Mouse (Mus musculus) cerebellum, adult (tissue): ENCODE results near the gene Gkap1.

Experiments
- ATAC-seq: cut with Nextera tagmentation; 2 replicates; pipeline ENCODE4 v1.9.2; 2017; ENCODE audit warnings: mild to moderate bottlenecking, moderate library complexity, mixed read lengths; ENCODE audit not compliant: insufficient number of reproducible peaks, low FRiP score, low TSS enrichment

The Gkap1 gene

DNA sequence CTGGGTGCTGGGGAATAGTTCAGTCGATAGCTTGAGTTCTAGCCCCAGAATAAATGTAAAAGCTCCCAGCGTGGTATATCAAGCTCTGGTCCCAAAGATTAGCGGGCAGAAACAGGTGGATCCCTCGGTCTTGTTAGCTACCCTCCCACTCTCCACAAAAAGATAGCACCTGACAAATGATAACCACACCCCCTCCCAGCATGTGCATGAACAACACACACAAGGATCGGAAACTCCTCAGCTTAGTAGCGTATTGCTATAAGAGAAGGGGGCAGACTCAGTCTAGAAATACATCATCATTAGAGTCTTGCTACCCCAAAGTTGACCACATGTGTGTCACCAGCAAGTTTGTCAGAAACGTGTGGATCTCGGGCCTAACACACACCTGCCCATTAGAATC lies at the start of gene Gkap1:
Gkap1 (minus strand) TSS at position 101 of the 400 bp plus-strand sequence.
- no peak for ATAC-seq

DNA sequence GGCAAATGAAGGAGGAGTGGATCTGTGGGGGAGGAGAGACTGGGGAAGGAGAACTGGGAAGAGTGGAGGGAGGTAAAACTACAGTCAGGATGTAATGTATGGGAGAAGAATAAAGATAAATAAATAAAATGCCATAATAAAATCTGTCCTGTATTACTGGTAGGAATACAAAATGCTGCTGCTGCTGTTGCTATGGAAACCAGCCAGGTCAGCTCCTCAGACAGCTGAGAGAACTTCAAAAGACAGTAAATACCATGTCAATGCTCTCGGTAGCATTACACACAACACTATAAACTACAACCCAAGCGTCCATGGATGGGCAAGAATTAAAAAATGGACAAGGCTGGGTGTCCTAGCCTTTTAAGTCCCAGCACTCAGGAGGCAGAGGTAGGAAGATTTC lies 42.3 kb upstream of the Gkap1 start:
- no peak for ATAC-seq

DNA sequence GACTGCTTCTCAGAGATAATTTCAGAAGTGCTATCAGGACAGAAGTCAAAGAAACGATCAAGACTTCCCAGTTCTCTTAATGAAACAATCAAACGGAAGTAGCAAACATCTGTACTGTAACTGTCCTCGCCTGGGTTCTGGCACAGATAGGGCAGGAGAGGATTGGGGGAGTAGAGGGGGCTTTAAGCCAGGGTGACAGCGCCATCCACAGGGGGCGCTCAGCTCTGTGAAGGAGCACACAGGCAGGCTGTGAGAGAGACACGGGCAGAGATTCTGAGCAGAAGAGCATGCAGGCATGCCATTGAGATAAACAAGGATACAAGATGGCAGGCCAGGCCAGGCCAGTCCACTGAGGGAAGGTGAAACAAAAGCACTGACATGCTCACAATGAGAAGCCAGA lies 39.5 kb upstream of the Gkap1 start:
- ATAC-seq: no peak

DNA sequence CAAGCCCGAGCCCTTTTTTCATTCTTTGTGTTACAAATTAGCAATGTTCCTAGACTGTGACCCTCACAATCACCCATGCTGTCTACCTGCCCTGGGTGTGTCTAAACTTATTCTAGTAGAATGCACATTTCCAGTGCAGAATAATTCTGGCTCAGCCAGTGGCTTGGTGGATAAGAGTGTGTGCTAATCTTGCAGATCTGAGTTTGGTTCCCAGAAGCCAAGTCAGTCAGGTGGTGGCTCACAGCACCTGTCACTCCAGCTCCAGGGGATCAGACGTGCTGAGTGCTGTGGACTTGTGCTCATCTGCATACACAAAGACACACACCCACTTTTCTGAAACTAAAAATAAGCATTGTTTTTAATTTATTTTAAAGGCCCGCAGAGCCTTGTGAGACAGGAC lies 38.3 kb upstream of the Gkap1 start:
- no peak for ATAC-seq

DNA sequence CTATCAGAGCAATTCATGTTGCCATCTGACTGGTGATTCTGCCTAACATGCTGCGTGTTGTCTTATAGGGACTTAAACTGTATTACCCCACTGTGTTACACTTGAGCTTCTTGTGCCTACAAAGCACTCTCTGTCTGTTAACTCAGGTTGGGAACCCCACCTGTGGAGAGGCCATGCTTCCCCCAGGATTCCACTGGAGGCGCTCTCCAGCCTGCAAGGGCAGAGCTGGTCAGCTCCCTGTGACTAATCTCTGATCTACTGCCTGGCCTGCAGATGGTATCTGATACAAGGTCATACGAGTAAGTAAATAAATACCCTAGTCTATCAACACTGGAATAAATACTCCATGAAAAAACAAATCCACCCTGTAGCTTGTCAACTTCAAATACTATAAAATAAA lies 35.9 kb upstream of the Gkap1 start:
- ATAC-seq: no peak

DNA sequence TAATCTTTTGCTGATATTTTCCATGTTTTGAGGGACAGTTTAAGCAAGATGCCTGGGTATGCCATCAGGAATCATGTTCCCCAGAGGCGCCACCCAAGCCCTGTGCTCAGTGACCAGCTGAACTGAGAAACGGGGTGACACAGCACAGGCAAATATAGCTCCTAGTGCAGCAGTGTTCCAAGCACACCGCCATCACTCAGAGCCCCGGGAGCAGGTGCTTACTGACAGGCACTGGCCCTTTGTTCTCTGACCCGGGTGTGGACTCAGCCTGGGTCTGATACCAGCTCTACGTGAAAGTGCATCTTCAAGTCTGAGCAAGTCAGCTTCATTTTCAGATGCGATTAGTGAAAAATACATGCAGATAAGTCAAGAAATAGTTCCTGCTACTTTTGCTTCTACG lies 34.0 kb upstream of the Gkap1 start:
- ATAC-seq: no peak

DNA sequence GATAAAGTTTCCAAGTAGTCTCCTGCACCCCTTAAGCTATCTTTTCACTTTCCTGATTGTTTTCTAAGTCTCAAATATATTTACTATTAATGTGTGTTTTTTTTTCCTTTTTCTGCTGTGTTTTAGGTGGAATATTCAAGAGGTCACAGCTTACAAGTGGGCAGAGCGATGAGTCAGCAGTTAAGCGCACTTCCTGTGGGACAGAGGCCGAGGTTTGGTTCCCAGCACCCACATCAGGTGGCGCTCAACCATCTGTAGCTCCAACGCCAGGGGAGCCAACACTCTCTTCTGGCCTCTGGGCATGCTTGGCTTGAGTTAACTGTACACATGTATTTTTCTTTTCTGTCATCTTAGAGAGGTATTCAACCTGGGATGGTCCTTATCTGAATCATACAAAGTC lies 32.0 kb upstream of the Gkap1 start:
- ATAC-seq: no peak

DNA sequence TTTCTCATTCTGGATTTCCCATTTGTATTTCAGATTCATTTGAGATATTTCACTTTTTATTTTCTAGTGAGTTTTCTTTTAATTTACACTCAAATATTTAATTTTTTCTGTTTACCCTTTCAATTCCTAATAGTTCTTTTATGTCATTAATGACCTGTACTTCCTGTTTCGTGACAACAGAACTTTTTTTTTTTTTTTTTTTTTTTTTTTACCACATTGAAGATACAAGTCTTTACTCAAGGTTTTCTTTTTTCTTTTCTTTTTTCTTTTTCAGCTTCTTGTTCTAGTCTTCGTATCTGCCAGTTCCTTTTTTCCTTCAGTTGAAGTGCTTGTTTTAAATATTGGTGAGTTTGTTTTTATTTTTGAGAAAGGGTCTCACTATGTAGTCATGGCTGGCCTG lies 29.7 kb upstream of the Gkap1 start:
- no peak for ATAC-seq

DNA sequence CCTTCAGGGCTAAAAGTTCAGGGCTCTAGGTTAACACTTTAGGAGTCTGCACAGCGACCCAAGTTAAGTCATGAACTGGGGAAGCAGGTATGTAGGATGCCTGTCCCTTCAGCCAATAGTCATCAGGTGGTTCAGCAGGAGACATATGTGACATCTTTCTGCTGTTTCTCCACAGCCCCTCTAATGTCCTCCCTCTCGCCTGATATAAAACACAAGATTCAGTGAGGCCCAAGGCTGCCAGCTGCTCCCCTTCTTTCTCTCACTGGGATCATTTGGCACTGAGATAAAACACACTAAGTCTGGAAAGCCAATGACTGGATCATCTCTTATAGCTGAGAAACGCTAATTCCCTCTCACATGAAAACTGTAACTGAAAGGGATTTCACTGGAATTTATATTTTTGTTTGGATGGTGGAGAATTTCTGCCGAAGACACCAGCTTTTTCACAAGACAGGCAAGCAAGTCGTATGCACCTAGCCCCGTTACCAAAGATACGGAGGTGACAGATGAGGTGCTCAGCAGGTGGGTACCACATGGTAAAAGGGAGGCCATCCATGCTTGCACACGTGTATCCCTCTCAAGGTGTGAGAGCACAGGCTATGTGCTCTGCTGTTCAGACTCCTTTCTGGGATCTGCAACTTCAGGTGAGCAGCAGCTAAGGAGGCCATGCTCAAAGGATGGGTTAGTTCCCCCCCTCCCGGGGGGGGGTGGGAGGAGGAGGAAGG lies 27.1 kb upstream of the Gkap1 start:
- ATAC-seq: no peak; the same call in 1 of the 2 replicates

DNA sequence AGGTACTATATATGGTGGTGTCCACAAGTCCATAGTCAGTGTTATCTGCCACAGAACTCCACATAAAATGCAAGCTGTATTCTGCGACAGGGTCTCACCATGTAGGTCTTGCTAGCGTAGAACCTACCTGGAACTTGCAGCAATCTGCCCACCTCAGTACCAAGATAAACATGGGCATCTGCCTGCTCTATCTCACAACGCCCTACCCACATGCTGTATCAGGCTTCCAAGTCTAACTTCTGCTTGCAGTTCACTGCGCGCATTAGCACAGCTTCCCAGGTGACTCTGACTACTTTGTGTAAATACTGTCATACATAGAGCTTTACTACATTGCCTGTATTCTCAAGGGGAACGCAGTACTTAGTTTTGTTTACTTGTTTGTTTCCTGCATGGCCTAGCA lies 26.5 kb upstream of the Gkap1 start:
- ATAC-seq: no peak

DNA sequence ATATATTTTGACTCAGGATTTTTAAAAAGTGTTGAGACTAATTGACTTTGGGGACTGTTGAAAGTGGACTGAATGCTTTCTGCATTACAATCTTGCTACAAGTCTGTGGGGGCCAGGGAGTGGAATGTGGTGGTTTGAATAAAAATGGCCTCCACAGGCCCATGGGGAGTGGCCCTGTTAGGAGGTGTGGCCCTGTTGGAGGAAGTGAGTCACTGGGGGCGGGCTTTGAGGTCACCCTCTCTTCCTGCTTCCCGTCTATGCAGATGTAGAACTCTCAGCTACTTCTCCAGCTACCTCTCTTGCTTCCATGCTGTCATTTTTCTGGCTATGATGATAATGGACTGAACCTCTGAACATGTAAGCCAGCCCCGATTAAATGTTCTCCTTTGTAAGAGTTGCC lies 23.3 kb upstream of the Gkap1 start:
- ATAC-seq: no peak

DNA sequence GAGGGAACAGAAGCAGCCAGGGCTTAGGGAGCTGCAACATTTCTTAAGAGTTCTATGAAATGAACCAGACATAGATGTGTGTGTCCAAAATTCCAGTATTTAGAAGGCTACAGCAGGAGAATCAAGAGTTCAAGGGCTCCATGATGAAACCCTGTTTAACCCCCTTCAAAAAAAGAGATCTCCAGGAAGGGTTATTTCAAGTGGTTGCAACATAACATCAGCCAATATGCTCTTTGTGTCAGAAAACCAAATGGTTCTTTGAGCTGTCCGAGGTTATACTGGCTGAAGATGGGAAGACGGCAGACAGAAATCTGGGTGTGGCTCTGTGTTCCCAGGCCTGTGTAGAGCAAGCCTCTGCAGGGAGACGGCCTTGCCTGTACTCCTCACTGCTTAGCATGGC lies 20.1 kb upstream of the Gkap1 start:
- ATAC-seq: no peak

DNA sequence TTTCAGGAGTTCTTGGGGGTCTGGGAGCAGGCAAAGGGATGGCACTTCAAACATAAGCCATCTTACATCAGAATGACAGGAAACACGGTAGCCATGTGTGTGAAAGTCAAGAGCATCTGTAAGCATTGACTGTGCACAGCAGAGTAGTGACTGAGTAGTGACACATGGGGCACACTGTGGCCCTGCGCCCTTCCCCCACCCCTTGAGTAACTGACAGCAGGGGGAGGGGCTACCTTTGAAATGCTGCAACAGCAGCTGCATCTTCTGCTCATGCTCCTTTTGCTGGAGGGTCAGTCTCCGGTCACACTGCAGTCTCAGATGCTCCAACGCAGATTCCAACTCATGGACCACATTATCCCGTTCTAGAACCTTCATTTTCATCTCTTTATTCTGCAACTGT lies 17.3 kb upstream of the Gkap1 start:
- ATAC-seq: no peak

DNA sequence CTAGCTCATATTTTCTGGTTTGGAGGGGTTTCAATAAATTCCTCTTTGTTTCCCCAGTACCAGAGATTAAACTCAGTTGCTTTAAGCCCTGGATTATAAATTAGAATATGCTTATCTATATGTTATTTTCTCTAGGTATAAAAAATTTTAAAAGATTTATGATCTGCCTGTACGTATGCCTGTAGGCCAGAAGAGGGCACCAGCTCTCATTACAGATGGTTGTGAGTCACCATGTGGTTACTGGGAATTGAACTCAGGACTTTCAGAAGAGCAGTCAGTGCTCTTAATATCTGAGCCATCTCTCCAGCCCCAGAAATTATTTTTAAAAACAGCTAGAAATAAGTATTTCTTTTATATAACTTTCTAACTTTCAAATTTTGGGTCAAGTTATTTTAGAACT lies 13.8 kb upstream of the Gkap1 start:
- no peak for ATAC-seq

DNA sequence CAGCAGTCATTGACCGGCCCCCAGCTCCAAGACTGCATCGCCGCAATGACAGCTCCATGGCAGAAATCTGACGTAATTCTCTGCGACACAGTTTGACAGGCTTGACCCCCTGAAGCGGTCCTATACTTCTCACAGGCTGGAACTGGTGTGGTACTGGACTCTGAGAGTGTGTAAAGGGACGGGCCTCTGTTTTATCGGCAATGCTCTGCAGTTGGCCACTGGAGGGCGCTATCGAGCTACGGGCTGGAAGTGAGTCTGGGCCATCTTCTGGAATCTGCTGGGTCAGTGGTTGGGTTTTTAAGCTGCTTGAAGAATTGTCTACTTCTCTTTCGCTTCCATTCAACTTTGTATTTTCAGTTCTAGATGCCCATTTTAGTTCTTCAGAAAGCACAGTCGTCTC lies 12.3 kb upstream of the Gkap1 start:
- ATAC-seq: peak; percentile 74; the same call in 1 of the 2 replicates

DNA sequence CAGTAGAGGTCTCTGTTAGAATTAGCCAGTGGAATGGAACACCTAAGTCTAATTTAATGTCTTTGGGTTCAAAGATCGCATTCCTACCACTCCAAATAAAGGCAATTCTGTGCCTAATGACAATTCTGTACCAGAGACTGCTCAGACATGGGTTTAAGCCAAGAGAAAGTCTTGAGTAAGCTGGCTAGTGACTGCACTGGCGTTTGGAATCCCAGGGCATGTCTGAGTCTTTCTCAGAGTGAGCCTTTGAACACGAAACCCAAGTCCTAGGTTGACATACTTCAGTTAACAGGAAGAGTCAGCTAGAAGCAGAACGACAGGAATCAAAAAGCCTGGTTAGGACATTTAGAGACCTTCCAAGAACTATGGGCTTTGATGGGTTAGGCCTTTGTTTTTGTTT lies 8.0 kb upstream of the Gkap1 start:
- ATAC-seq: no peak

DNA sequence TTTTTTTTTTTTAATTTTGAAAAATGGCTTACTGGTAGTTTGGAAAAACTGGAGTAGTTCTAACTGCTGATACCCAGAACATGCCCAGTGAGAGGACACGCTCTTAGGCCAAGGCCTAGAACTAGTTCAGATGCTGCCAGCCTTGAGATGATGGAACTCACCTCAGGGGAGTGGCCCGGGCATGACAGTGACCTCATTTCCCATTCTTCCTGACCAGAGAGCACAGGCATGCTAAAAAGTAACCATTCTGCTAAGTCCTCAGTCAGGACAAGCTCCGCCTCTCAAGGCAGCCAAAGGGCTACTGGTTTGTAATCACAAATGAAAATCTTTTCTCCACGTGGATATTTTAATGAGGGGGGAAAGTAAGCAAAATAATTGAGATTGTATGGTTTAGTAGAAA lies 6.4 kb upstream of the Gkap1 start:
- ATAC-seq: no peak

DNA sequence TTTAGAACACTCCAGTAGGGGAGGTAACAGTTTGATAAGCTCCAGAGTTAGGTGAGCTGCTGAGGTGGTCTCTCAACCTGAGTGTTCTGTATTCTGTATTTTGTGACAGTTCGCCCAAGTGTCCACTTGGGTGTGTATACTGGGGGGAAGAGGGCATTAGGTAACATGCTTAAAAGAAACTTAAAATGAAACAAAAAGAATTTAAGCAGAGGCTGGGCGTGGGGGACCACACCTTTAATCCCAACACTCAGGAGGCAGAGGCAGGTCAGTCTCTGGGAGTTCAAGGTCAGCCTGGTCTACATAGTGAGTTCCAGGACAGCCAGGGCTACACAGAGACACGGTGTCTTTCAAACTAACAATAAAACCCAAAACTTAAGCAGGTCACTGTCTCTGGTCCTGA lies 5.0 kb upstream of the Gkap1 start:
- no peak for ATAC-seq

DNA sequence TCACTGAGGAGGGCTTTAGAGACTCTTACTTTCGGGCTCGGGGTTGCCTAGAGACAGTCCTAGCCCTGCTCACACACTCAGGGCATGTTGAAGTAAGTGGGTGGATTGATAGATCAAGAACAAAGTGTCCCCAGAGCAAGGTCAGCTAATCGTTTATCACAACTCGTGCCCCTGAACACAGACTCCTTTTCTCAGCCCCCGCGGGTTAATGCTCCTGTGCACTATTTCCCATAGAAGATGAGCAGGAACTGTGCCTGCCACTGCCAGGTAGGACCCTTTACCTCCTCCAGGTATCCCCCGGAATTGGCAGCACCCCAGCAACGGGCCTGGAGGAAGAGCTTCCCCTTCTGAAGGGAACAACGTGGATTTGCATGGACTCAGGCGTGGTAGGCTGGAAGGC lies 757 bp upstream of the Gkap1 start:
- no peak for ATAC-seq

DNA sequence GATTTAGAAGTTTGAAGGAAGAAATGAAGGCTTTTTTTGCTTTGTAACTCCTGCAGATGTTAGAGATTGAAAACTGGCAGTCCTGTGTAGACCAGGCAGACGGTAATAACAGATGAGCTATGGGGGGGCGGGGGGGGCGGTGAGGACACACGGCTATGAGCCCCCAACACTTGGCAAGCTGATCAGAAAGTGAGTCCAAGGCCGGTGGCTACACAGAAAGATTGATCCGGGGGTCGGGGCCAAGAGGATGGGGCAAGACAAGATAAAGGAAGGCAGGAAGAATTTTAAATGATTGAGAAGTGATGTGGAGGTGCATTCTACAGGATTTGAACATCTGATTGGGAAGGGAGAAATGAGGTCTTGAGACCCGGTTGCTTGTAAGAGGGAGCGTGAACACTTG lies 423 bp downstream of the Gkap1 start:
- ATAC-seq: no peak

DNA sequence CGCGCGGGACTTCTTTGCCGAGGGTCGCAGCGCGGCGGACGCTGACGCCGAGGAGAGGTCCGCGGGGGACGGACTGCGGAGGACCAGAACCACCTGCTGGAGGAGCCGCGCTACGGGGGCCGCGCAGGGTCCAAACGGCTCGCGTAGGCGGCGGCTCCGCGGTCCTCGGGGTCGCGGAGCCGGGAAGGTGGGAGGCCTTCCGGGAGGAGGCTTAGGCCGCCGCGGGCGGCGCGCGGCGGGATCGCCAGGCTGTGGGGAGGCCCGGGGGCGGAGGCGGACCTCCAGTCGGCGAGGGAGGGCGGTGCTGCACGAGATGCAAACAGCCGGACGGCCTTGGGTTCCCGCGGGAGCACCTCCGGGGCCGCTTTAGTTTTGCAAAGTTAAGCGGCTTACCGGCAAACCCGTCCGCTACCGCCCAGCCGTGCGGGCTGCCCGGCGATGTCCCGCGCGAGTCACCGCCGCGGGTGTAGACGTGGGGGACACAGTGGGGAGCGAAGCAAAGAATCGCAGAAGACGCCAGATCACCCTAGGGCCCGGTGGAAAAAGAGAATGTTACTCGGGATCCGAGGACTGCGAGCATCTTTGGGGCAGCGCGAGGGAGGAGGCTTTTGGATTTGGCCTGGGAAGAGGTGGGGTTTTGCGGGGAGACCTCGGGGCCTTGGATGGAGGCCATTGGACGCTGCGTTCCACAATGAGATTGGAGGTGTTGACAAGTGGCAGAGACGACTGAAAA lies 1.1 kb downstream of the Gkap1 start:
- ATAC-seq: peak; percentile 33; the same call in 1 of the 2 replicates
